Mouse (Mus musculus) ES-Bruce4 (cell line): ENCODE results near the gene Txnip.

Source experiments
- CTCF ChIP-seq: IDR thresholded peaks from one replicate; pipeline ENCODE4 v1.8.1; 2011; ENCODE audit warnings: low read depth, low read length
- POLR2A ChIP-seq: IDR thresholded peaks from one replicate; pipeline ENCODE4 v1.8.1; 2011; ENCODE audit warnings: low read length; ENCODE audit not compliant: insufficient read depth

- TF ChIP-seq CTCF (no peak), POLR2A (no peak)
Measured at GRCm38 (mm10) chr3:96555999-96556614, 1.6 kb upstream of the Txnip start.
